Mouse (Mus musculus): ENCODE measurements around the gene Rad51b.
A peak's percentile ranks its signal among the peaks of the same experiment; 100 is the strongest.

Gene Rad51b

DNA sequence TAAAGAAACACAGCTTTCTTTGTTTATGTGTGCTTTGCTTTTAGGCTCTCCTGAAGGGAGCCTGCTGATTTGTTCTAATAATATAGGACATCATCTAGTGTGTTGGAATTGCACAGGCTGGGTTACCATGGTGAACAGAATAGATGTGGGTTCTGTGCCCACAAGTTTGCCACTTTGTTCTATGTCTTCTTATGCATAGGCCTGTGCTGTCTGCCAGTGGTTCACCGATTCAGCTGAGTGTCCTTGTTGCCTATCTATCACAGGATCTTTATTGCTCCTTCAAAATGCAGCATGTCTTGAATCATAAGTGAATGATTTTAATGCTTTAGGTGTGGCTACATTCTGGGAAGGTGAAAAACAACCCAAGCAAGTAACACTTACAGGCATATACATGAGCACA, 201.2 kb downstream of the Rad51b start:
- no peak for DNase-seq

DNA sequence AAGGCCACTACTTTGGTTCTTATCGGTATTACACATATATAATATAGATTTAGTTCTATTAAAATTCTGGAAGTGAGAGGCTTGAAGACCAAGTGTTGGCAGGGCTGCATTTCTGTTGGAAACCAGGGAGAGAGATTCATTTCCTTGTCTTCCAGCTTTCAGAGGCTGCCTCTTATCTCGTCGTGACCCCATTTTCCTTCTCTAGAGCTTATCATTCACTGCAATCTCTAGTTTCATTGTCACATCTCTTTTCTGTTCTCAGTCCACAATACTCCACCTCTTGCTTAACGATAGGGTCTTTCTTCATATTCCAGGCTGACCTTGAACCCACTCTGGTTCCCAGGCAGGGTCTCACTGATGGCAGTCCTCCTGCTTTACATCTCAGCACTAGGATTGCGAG, 202.7 kb downstream of the Rad51b start:
- no peak for DNase-seq

DNA sequence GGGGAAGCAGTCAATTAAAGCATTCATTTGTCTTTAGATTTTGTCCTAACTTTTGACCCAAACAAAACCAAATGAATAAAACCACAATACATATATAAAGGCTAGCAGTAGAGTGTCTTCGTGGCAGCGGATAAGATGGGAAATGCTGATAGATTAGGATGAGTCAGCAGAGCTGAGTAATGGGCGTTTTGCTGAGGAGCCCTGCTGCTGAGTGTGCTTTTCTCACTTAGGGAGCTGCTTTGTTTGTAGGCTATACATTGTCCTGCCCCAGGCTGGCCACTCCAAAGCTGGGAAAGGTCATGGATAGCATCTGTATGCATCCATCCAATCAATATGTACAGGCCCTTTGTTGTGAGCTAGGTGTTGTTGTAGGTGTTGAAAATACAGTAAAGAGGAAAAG, 204.8 kb downstream of the Rad51b start:
- DNase-seq, result no peak

DNA sequence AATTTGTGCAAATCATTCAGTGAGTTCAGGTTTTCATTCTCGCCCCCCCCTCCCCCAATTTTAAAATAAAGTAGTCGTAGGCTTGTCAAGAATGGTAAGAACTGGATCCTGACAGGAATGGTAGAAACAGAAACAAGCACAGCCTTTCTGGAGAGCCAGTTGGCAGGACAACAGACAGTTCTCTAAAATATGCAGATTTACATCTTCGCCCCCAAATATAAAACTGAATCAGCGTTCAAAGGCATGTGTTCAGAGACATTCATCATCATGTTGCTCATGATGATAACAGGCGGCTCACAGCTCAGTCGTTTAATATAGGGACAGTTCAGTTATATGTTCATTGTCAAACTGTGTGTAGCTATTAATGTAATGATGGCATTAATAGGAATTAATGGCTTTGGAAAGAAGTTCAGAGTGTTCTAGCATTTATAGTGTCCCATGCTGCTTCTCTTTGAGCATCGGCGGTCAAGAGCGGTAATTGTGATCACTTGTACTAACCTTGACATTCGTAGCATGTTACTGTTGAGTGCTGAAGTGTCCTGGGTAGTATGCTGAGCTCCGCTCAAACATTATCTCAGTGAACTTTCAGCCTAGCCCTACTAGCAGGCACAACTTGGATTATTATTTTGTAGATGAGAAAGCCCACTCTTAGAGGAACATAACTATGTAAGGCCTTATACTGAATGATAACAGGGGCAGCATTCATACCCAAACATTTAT, 205.9 kb downstream of the Rad51b start:
- no peak for DNase-seq

DNA sequence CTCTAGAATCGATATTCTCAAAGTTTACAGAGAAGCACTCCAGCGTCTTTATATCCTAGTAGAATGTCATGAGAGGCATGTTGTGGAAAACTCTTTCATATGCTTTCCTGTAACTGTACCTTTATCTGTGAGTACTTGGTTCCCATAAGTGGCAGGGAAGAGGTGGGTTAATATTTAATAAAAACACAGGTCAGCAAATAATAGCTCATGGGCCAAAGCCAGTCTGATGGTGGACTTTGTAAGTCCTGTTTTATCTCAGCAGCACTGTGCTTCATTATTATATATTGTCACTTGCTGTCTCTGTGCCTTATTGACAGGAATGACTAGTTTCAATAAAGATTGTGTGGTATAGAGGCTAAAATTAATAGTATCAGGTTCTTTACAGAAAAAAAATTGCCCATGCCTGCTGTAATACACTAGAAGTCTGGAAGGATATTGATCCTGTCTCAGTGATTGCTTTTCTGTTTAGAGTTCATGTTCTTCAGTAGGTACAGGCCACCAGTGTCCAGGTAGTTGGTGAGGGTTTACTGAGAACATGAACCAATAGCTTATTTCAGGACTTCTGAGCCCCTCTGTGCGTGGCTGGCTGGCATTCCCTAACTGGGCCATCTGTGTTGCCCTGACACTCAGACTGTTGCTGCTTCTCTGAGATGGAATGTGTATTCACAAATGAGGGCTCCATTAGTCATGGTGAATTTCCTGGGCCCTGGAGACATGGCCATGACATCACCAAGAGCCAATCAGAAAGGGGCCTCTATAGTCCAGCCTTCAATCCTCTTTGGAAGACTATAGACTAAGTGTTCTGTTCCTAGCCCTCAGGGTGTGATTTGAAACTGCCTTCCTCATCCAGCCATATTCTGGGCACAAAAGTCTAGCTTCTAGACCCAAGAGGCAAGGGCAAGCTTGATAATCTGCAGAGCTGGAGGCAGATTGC, 206.8 kb downstream of the Rad51b start:
- DNase-seq, result no peak

DNA sequence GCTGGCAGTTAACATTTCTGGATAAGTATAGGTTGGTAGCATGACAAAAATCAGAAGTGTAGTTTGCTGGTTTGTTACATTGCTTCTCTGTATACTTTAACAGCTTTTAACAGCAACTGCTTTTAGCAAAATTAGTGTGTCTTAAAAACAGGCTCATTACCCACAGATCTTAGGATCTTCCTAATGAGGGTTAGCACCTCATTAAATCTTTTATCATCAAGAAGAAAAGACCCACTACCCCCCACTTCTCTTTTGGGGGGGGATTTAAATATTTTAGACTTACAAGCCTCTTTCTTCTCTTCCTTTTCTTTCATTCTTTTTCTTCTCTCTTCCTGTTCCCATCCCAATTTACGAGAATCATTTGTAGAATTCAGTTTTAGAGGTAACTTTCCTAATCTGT, 207.6 kb downstream of the Rad51b start:
- no peak for DNase-seq

DNA sequence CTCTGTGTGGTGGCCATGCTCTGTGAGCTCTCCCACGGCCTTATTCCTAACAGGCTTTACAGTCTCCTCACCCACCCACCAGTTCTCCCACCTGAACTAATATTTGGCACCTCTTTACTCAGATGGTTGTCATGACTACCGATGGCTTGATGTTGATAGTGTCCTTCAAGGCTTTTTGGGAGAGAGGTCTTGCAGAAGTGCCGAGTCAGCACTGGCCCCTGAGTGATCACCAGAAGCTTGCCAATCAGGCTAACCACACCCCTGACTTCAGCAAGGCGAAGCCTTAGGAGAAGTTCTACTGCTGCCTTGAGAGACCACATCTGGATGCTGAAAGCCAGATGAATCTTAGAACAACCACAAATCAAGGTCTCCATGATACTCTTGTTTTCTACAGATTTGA, 209.3 kb downstream of the Rad51b start:
- DNase-seq, result no peak

DNA sequence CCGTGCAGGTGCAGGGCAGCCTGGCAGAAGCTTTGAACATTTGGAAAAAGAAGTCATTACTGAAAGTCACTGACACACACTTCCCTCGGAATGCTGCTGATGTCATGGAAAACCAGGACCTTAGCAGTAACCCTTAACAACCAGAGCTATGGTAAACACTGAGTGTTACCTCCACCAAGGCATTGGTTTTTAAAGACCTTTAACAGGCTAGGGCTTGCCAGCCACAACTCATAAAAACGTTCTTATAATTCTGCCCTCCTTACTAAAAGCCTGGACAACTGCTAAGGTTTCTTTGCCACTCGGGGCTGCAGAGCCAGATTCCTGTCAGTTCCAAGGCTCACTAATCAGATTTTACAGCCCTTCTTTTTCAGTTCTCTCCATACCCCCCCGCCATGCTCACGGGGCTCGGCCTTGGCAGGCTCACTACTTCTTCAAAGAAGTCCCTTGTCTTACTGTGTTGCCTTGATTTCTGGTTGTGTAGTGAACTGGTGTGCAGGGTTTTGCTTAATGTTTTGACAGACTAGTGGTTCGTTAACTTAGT, 210.1 kb downstream of the Rad51b start:
- no peak for DNase-seq

DNA sequence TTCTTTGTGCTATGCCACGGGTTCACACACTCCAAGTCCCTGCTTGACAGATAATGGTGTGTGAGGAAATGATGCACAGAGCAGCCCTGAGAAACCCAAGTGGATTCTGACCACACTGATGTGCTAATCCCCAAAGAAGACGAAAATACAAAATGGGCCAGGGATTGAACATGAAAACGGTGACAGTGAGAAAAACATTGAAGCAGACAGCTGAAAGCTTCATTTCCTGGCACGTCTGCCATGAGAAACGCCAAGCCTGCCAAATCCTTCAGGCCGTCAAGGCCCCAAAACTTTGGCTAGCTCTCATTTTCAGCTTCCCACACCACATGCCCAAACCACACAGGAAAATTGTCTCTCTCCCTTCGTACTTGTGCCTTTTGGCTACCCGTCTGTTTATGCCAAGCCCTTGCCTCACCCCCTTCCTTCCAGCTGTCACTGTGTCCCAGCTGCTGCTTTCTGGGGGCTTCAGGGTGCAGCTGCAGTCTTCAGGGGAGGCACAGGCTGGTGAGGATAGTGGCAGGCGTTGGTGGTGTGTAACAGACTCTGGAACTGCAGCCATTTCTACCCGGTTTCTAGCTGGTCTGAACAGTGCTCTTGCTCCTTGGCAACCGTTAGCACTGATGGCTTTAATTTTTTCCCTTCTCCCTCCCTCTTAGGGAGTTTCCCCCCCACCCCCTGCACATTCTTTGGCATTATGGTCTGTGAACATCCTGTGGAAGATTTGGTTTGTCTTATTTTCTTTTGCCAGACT, 214.5 kb downstream of the Rad51b start:
- peak; percentile 40 for DNase-seq

DNA sequence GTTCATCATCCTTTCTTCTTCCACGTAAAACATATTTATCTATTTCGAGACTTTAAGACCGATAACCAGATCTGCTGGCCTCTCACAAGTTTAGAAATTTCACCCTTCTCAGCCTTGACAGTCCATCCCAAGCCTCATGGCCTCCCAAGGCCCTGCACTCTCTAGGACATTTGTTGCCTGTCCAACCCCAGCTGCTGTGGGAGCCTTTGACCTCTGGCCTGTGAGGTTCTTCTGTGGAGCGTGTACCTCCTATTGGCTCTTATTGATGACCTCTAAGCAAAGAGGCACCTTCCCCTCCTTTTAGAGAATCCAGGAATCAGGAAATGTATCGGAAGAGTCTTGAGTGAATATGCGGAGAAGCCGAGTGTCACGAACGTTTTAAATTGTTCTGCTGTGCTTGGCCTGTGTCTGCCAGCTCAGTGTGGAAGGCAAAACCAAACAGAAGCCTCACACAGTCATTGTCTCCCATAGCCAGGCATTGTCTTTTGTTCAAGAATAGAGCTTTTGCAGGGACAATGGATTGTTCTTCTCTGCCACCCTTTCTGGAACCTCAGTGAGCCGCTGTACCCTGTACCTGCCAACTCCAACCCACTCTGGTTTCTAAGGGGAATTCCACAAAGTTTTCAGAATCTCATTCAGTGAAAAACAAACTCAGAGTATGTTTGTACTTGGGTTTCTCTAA, 215.3 kb downstream of the Rad51b start:
- DNase-seq, result no peak

DNA sequence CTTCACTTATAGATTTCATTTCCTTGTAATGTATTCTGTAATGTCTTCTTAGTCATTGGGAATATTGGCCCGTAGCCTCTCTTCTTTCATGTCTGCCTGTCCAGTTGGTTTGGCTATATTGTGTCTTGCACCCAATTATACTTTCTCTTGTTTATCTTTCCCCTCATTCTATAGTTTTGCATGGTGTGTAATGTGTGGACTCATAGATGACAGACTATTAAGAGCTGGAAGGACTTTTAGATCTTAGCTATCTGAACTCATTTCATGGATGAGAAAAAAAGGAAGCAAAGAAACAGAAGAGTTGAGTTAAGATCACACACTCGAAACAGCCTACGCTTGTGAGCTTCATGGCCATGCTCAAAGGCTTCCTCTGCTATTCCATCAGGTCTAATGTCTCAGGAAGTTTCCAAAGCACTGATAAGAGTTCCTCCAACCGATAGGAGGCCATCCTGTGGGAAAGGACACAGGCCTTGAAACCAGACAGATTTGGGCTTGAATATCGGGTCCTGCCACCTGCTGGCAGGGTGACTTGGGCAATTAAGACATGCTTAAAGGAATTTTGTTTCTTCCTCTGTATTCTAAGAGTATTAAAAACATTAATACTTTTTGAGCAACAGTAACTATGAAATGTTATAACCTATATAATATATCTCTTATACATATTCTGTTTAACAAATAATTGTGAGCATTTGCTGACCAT, 216.1 kb downstream of the Rad51b start:
- DNase-seq, result no peak

DNA sequence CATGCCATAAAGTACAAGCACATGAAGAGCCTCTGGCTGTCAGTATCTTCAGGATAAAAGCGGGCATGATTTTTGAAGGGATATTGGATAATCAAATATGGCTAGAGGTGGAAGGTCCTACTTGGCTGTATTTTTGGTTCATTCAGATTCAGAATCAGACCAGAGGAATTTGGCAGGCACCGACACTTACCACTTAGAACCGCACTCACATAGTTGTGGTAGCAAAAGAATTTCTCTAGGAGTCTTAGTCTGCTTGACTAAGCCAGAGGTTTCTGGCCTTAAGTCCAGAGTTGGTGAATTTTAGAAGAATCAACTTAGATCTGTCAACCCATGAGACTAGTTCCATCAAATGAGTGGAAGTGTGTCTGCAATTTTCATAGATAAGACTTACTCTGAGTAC, 217.6 kb downstream of the Rad51b start:
- DNase-seq, result no peak

DNA sequence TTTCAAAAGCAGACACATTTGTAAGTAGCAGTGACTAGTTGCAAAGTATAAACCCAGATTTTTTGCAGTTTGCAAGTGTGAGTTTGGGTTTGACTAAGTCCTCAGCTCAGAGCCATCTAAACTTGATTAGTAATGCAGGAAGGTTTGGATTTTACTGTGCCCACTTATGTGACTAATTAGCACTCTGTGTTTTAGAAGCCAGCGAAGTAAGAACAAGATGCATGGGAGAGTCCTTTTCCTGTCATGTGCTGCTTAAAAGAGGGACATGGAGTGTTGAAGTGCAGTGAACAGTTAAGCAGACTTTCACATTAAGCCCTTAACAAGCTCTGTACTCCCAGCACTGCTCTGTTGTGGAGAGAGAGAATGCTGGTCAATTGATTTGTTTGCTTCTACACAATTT, 225.3 kb downstream of the Rad51b start:
- no peak for DNase-seq

DNA sequence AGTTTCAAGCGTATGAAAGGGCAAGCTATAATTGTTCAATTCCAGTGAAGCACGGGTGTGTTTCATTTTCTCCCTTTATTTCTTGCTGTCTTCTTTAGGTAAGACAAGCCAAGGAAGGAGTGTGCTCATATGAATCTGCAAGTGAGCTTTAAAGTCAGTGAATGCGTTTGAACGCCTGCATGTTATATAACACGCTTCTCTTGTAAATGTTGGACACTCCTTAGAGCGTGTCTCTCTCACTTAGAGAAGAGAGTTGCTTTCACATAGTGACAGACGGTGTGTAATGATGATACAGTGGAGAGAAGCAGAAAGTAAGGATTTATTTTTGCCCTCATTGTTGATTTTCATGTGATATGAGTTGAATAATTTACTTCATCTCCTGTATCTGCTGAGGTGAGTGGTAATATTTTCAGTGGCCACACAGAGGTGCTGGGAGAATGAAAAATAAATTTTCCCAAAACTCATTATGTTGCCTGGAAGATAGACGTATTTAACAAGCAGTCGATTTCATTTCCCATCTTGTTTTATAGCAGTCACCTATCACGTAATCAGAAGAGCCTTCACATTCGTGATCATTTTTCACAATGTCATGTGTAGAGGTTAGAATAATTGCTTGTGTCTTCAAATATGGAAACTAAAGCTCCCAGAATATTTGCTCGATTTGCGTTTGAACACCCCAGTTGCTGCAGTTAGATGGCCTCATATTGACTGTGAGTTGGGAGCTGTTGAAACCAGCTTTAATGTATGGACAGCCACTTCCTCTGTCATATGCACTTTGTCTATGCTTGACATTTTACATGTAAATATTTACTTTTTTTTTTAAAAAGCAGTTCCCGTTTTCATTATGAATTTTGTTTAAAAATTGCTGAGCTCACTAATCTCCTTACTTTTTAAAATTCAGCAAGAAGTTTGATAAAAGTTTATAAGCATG, 228.1 kb downstream of the Rad51b start:
- DNase-seq, result no peak

DNA sequence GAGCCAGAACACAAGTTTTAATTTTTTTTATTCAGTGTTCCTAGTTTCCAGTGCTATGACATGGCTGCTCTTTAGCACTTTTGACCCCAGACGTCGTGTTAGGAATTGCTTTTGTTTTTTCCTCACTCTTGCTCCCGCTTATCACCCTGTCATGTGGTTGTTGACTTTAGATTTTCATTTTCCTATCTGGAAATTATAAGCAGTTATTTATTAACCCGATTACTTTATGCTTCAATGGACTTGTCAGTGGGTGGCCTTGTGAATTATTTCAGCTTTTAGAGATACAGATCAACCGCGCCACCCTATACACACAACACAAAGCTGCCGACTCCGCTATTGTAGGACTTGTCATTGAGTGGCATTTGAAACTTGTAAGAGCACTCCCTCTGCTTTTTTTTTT, 228.8 kb downstream of the Rad51b start:
- DNase-seq, result no peak

DNA sequence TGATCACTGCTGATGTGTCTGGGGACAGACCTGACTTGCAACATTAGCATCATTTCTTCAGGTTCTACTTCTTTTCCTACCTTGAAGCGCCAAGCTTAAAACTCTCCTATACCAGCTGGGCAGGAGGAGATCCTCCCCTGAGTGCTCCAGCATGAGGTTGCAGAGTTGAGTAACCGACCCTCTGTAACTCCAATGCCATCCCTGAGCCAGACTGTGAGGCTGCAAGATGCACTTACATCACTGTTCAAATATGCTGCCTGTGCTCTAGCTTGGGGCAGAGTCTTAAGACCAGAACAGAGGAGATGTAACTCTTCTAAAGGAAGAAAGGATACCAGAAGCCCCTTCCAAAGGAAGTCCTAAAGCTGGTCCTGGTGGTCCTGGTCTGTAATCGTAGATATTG, 230.1 kb downstream of the Rad51b start:
- DNase-seq, result no peak

DNA sequence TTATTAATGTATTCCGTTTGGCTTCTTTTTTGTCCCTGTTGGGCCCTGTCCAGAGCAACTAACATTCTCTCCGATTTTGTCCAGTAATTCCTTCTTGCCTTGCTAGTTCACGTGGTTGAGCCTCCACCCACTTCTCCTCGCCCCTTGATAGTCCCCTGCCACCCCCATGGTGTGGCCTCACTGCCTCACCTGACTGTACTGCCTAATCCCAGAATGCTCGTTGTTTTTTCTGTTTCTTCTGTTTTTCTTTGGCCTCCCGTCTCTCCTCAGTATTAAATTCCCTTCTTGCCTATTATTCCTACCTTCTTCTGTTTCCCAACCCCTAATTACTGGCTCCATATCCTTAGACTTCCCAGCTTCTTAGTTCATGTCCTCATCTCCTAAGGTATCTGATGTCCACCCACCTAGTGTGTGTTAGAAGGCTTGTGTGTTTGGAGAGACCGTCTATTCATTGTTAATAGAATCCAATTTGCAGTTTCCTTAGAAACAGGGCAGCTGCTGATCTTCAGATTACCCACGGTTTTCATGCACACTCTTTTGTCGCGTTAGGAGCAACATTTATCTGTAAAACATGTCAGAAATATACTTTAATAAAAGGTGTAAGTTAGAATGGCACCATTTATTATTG, 233.3 kb downstream of the Rad51b start:
- DNase-seq, result no peak

DNA sequence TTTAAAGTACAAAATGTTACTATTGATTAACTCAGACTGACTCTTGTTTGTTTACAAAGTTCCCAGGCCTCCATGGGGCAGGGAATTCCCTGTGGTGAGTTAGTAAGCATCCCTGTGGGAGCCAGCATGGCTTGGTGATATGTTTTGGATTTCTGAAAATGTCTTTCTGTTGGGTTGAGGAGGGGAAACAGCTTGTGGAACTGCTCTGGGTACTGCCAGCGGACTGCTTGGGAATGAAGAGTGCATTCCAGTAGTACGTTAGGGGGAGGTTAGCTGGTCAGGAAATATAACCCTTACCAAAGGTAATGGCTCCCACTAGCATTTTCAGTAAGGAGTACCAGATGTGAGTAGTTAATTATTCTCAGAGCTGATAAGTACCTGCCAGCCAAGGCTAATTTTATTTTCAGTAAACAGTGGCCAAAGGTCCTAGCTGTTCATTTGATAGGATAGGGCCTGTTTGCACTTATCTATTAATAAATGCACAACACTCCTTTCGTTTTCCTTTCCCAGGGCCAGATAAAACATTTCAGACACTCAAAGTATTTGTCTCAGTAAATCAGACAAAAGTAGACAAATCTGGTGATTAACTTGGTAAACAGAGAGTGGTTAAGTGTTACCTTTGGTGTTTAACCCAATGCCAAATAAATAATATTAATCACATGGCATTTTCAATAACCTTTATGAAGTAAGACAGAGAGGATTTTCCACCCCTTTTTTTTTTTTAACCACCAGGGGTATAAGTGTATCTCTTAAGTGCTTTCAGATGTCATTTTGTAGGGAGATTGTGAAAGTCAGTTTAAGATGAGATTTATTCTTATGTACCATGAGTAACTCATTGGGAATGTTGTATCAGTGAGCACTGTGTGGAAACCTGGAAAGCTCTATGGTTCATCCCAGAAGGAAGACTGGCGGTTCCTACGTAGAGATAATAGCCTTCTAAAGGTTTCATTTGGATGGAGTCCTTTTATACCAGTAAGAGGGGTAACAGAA, 235.0 kb downstream of the Rad51b start:
- DNase-seq, result no peak

DNA sequence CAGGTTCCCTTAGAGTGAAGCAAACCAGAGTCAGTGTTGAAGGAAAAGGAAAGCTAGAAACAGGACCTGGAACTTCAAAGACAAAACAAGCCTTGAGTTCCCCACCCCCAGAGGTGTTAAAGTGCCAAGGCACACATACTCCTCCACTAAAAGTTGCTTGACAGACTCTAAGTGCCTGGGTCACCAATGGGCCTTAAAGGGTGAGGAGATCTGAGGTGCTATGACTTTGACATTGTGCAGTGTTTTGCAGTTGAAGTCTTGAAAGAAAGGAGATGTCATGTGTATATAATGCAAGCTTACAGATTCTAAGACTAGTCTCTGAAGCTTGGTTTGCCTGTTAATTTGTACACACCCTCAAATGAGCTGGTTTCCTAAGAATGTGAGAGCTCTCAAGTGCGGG, 237.7 kb downstream of the Rad51b start:
- no peak for DNase-seq
